Mouse (Mus musculus) frontal cortex, postnatal 10 days (tissue): ENCODE data around the gene Ercc8.
A peak's percentile ranks its signal among the peaks of the same experiment; 100 is the strongest.

ENCODE experiments used
- DNase-seq, 2 experiments: peaks; one replicate each; pipeline ENCODE4 v3.0.0; 2022; ENCODE audit warnings: low spot score in 2 of 2, mixed read lengths in 1 of 2

Ercc8 gene

GRCm38 (mm10) chr13:108215231-108215780 lies 56.8 kb downstream of the Ercc8 start:
- no peak for DNase-seq

GRCm38 (mm10) chr13:108219773-108220172 lies 61.2 kb downstream of the Ercc8 start:
- no peak for DNase-seq

GRCm38 (mm10) chr13:108229191-108229590 lies 70.7 kb downstream of the Ercc8 start:
- DNase-seq: no peak

- no peak for DNase-seq
Observed at GRCm38 (mm10) chr13:108229634-108230330, 71.3 kb downstream of the Ercc8 start.

- DNase-seq: peak in 1 of 2 experiments; percentile 14
Observed at GRCm38 (mm10) chr13:108240012-108240411, 81.5 kb downstream of the Ercc8 start.

- no peak for DNase-seq
Observed at GRCm38 (mm10) chr13:108241715-108242114, 83.2 kb downstream of the Ercc8 start.
